Mouse (Mus musculus): ENCODE results near the gene Isoc2b.
"Not testable (repeated sequence)": the region's sequence is repeated elsewhere in the genome, so short reads cannot be mapped to it uniquely, and the experiment has no call there.

Isoc2b gene

DNA sequence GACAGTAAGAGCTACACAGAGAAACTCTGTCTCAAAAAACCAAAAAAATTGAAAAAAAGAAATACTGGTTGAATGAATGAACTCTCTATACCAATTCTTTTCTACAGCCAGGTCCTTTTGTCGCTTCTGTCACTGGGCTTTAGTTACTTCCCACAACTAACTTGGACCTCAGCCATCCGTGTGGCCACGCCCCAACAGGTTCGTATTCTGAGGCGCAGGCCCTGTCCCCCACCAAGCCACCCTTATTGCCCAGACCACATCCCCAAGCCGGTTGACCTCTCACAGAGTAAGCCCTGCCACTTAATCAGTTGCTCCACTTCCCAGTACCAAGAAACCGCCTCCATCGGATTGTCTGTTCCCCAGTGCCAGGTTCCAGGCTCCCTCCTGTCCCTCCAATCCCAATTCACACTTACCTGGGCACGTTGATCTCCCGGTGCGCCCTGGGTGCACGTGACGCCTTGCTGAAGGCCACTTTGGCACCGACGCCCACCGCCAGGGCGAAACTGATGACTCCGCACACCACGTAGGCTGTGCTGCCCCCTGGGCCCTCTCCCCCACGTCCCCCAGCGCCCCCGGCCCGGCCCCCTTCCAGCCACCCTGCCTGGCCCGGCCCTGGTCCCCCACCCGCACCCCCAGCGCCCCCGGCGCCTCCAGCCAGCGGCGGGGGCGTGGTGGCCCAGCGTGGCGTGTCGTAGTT lies 34.3 kb downstream of the Isoc2b start:
- DNase-seq (ENCODE audit: low read depth, low spot score), result no peak

DNA sequence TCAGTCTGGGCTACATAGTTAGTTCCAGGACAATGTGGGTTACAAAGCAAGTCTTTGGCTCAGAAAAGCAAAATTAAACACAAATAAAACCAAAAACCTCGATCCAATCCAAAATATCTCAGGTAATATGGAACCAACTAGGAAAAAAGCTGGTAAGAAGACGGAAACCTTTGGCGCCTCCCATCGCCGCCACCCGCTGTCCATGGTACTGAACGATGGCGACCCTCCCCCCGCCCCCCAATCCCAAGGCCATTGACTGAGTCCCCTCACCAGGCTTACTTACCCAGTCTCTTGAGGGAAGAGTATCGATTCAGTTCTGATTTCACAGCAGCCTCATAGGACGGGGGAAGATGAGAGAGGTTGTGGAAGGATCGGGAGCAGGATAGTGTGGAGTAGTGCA lies 39.6 kb downstream of the Isoc2b start:
- no peak for DNase-seq (ENCODE audit: low read depth, low spot score)

- DNase-seq (ENCODE audit: low read depth, low spot score), result no peak
These were observed 44.7 kb downstream of the Isoc2b start for GRCm38 (mm10) chr7:4825365-4825764.

DNA sequence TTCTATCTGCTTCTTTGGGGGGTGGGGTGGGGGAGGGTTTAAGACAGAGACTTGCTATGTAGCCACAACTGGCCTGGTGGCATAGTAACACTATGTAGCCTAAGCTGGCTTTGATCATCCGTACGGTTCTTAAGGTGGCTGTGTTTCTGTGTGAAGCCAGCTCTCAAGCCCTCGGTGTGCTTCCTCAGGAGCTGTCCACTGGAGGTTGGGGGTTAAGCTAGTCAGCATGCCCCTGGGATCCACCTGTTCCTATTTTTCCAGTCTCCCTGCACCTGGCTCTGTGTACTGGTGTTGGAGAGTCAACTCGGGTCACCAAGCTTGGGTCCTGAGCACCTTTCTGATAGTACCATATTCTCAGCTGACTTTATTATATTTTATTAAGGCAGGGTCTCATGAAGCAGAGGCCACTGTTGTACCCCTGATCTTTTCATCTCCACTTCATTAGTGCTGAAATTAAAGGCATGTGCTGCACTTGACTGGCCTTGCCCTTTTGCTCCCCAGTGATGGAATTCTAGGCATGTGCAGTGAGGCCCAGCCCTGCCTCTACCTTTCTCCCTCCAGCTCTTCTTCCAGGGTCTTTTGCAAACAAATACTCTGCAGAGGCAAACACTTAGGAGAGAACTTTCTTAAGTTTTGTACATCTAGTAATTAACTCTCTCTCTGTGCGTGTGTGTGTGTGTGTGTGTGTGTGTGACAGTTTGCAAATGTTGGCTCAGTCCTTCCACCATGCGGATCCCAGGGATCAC lies 47.7 kb downstream of the Isoc2b start:
- no peak for DNase-seq (ENCODE audit: low read depth, low spot score)

DNA sequence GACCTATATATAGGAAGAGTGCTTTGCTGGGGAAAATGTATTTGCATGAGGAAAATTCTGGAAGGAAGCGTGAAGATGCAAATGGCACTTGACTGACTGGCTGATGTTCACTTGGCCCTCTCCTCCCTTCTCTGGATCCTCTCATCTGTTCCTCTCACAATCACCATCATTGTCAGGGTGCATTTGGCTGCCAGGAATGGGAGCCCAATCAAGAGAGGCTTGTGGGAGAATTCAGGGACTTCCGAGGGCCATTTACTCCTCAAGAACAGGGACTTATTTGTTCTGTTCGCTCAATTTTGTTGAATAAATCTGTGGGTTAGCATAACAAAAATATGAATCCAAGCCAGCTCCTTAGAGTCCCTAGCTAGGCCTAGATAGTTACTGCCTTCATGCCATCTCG lies 48.4 kb downstream of the Isoc2b start:
- DNase-seq (ENCODE audit: low read depth, low spot score), result no peak

DNA sequence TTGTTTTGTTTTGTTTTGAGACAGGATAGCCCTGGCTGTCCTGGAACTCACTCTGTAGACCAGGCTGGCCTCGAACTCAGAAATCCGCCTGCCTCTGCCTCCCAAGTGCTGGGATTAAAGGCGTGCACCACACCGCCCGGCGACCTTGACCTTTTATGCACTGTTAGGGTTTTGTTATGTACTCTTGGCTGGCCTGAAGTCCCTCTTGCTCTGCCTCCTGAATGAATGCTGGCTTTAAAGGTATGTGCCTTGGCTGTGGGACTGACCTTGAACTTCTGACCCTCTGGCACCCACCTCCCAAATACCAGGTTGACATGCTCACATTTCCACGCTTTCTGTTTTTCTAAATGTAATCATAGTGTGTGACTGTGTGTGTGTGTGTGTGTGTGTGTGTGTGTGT lies 49.1 kb downstream of the Isoc2b start:
- DNase-seq (ENCODE audit: low read depth, low spot score), result not testable (repeated sequence)

GRCm38 (mm10) chr7:4816559-4816958 lies 53.5 kb downstream of the Isoc2b start:
- no peak for DNase-seq (ENCODE audit: low read depth, low spot score)

DNA sequence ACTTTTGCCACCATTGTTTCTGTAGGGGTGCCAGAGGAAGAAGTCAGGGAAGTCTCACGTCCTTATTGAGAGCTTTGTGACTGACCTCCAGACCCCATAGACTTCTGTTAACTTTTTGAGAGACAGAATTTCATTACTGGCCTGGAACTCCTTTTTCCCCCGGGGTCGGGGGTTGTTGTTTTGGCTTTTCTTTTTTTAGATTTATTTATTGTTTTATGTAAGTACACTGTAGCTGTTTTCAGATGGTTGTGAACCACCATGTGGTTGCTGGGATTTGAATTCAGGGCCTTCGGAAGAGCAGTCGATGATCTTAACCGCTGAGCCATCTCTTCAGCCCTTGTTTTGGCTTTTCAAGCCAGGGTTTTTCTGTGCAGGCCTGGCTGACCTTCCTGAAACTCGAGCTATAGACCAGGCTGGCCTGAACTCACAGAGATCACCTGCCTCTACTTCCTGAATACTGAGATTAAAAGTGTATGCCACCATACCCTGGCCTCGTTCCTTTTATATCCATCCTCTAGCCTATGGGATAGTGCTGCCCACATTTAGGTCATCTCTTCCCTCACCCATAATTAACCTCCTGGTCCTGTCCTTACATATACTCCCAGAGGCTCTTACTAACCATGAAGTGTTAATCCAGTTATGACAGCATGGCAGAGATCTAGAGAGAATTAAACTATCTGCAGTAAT lies 56.8 kb downstream of the Isoc2b start:
- no peak for DNase-seq (ENCODE audit: low read depth, low spot score)

- peak; percentile 98 for DNase-seq (ENCODE audit: low read depth, low spot score)
These were observed 57.6 kb downstream of the Isoc2b start, which contains the start of gene Ube2s for GRCm38 (mm10) chr7:4812303-4813104. Gene Ube2s, minus strand, starts transcription at chr7:4812590.

DNA sequence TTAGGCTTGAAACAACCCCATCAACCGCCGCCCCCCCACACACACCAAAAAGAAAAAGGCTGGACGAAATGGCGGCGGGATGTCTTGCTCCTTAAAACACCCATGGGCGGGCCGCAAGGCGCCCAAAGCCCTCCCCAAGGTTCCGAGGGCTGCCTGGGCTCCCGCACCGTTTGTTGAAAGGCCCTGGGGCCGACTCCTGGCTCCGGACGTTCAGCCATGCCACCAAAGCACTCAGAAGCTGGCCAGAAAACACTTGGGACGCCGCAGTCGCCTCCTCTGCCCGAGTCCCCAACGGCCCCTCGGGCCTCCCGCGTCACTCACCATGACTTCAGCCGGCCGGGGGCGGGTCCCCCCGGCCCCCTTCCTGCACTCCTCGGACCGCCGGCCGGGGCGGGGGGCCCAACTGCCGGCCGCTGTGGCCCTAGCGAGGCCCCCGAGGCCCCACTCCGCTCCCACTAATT lies 58.2 kb downstream of the Isoc2b start:
- no peak for DNase-seq (ENCODE audit: low read depth, low spot score)

GRCm38 (mm10) chr7:4811131-4811530 lies 58.9 kb downstream of the Isoc2b start:
- DNase-seq (ENCODE audit: low read depth, low spot score), result not testable (repeated sequence)

DNA sequence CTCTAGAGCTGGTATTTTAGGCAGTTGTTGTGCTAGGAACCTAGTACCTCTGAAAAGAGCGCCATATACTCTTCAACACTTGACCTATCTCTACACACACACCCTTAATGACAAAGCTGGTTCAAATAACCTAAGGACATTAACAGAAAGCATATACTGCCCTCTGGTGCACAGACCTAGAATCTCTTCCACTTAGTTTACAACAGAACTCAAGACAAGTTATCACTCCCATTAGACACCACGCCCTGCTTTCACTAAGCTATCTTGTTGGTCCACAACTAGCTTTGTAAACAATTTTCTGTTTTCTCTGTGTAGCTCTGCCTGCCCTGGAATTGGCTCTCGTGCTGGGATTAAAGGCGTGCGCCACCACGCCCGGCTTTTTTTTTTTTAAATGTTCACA lies 63.3 kb downstream of the Isoc2b start:
- peak; percentile 50 for DNase-seq (ENCODE audit: low read depth, low spot score)

DNA sequence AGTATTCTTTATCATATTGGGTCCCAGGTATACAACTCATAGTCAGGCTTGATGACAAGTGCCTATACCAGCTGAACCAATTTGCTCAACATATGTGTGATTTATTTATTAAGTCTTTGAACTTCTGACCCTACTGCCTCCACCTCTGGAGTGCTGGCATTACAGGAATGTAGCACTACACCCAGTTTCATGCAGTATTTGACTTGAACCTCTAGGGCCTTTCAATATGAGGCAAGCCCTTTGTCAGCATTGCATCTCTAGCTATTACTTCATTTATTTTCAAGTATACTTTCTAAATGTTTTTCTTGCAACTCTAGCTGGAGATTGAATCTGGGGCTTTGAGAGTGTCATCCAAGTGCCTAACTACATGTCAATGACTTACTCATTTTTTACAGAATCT lies 67.8 kb downstream of the Isoc2b start:
- peak; percentile 34 for DNase-seq (ENCODE audit: low read depth, low spot score)

GRCm38 (mm10) chr7:4795767-4796433 lies 74.2 kb downstream of the Isoc2b start:
- peak; percentile 57 for DNase-seq (ENCODE audit: low read depth, low spot score)
